24 mouse cellular contexts compared by ENCODE assay signal in the genomic region with DNA sequence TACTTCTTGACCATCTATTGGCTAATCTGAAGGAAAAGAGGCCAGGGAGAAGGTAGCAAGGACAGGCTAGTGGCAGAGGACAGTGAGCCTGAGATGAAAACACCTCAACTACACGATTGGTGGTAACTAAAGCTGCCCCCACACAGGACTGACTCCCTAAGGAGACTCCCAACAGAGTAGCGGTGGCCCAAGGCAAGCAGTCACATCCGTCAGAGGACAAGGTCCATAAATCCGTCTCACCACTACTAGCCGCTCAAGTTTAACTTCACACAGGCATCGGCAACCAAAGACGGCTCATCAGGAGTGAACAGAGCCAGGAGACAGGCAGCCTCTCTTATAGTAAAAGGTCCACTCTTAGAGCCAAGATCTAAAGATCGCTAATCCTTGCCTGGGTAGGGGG. TPM values are rescaled to one million over a fixed set of nuclear protein-coding genes. Genes with fewer than 3 reads are reported as not detected.
DNase-seq lines count a peak whose midpoint lies in the region; ATAC-seq and TF ChIP-seq lines count a peak whose summit lies in the region.
"Had no signal": no experiment of that assay in that cellular context is flagged by ENCODE, and none has a peak within 500 bp of the region (broad histone marks: within the 10 kb centered on the region; RNA-seq: fewer than 3 reads in every experiment).

No protein-coding gene starts in this region.

- no peak overlapping the region for H3K9ac ChIP-seq in kidney, embryonic 14.5 days (ENCODE audit: low read depth, low read length)
- no peak overlapping the region for H3K9ac ChIP-seq in kidney, embryonic 16.5 days (replicated peaks; ENCODE audit: low read length)
- H3K9ac ChIP-seq: embryonic facial prominence, embryonic 12.5 days; forebrain, embryonic 13.5 days; forebrain, embryonic 15.5 days had no signal

- DNase-seq in kidney, adult 9 months = no peak
- DNase-seq in kidney, adult 2 months = no peak
- no peak for DNase-seq in layer of hippocampus, adult 2 months (ENCODE audit: low spot score in 2 of 2)
- no peak for DNase-seq in layer of hippocampus, postnatal 10 days (ENCODE audit: low spot score in 2 of 2)
- DNase-seq: adrenal gland, adult 8-10 months; adrenal gland, postnatal 14 days; adrenal gland, postnatal 36 days; B cell, adult 2 months; cerebellum, adult 11-12 months; cerebellum, adult 2 months; cerebellum, adult 9-10 months; cerebellum, postnatal 10 days; cerebellum, postnatal 25 days had no signal

- TF ChIP-seq POLR2A in kidney, adult 2 months (IDR thresholded peaks at IDR 0.05; ENCODE audit: low read depth, low read length) = no peak

- no peak for TF ChIP-seq CTCF in kidney, adult 2 months (conservative IDR thresholded peaks at IDR 0.05; ENCODE audit: insufficient read depth, insufficient read length, low read depth, low read length)
- no peak for TF ChIP-seq CTCF in layer of hippocampus, adult 2 months (conservative IDR thresholded peaks at IDR 0.05)

- peaks cover 86% of the 10 kb centered on the region for H3K36me3 ChIP-seq in kidney, embryonic 14.5 days (ENCODE audit: control insufficient read depth, insufficient read depth, low read length)
- H3K36me3 ChIP-seq in kidney, embryonic 16.5 days (ENCODE audit: insufficient read depth, low read length) = peaks cover 55% of the 10 kb centered on the region
- H3K36me3 ChIP-seq in kidney, adult 2 months (ENCODE audit: control insufficient read depth, insufficient read depth, low read length) = no peaks in the 10 kb centered on the region; the same call in 1 of the 2 replicates

- no peak overlapping the region for H3K27ac ChIP-seq in kidney, embryonic 14.5 days (ENCODE audit: low read depth, low read length)
- no peak overlapping the region for H3K27ac ChIP-seq in kidney, embryonic 16.5 days (ENCODE audit: low read length)
- H3K27ac ChIP-seq in kidney, adult 2 months (ENCODE audit: insufficient read depth, low read depth, low read length) = no peak overlapping the region
- peak overlapping the region; percentile 80; the same call in 1 of the 2 replicates for H3K27ac ChIP-seq in layer of hippocampus, adult 2 months
- H3K27ac ChIP-seq: embryonic facial prominence, embryonic 10.5 days; embryonic facial prominence, embryonic 12.5 days; forebrain, embryonic 13.5 days; forebrain, embryonic 15.5 days had no signal

- H3K27me3 ChIP-seq in kidney, embryonic 14.5 days (ENCODE audit: control insufficient read depth, insufficient read depth, low read length) = no peaks in the 10 kb centered on the region
- no peaks in the 10 kb centered on the region for H3K27me3 ChIP-seq in kidney, embryonic 16.5 days (ENCODE audit: insufficient read depth, low read length)
- no peaks in the 10 kb centered on the region for H3K27me3 ChIP-seq in kidney, adult 2 months (replicated peaks; ENCODE audit: control insufficient read depth, insufficient read depth, low read length)
- H3K27me3 ChIP-seq: CH12.LX; embryonic facial prominence, embryonic 12.5 days; forebrain, embryonic 13.5 days; forebrain, embryonic 15.5 days; Patski had no signal

- H3K4me1 ChIP-seq in kidney, embryonic 14.5 days (ENCODE audit: control insufficient read depth, insufficient read depth, low read length) = no peaks in the 10 kb centered on the region; the same call in 1 of the 2 replicates
- 0 out of 2 replicates have a peak, but pooled peaks cover 3% of the 10 kb centered on the region for H3K4me1 ChIP-seq in kidney, embryonic 16.5 days (ENCODE audit: insufficient read depth, low read length)
- no peaks in the 10 kb centered on the region for H3K4me1 ChIP-seq in kidney, adult 2 months (ENCODE audit: control insufficient read depth, insufficient read depth, low read length)
- H3K4me1 ChIP-seq: embryonic facial prominence, embryonic 10.5 days; embryonic facial prominence, embryonic 12.5 days; forebrain, embryonic 13.5 days had no signal

- no peaks in the 10 kb centered on the region for H3K9me3 ChIP-seq in kidney, embryonic 14.5 days (ENCODE audit: control insufficient read depth, low read length)
- H3K9me3 ChIP-seq in kidney, embryonic 16.5 days (ENCODE audit: low read length) = no peaks in the 10 kb centered on the region
- H3K9me3 ChIP-seq: embryonic facial prominence, embryonic 10.5 days; embryonic facial prominence, embryonic 12.5 days; forebrain, embryonic 13.5 days; forebrain, embryonic 15.5 days; G1E had no signal

- H3K4me3 ChIP-seq in kidney, embryonic 14.5 days (ENCODE audit: low read length) = no peak overlapping the region
- H3K4me3 ChIP-seq in kidney, embryonic 16.5 days (ENCODE audit: low read length) = no peak overlapping the region
- H3K4me3 ChIP-seq in kidney, adult 2 months (ENCODE audit: insufficient read depth, low read depth, low read length) = no peak overlapping the region
- no peak overlapping the region for H3K4me3 ChIP-seq in layer of hippocampus, adult 2 months
- H3K4me3 ChIP-seq: embryonic facial prominence, embryonic 10.5 days; embryonic facial prominence, embryonic 12.5 days; forebrain, embryonic 13.5 days; forebrain, embryonic 15.5 days had no signal

- no peak overlapping the region for H3K4me2 ChIP-seq in kidney, embryonic 14.5 days (replicated peaks; ENCODE audit: low read depth, low read length)
- no peak overlapping the region for H3K4me2 ChIP-seq in kidney, embryonic 16.5 days (replicated peaks; ENCODE audit: low read depth, low read length)
- H3K4me2 ChIP-seq: embryonic facial prominence, embryonic 12.5 days; forebrain, embryonic 13.5 days; forebrain, embryonic 15.5 days had no signal

- ATAC-seq in kidney, embryonic 14.5 days (ENCODE audit: low FRiP score, low TSS enrichment) = peak; percentile 81
- ATAC-seq in kidney, embryonic 16.5 days (ENCODE audit: low FRiP score, low TSS enrichment) = peak; percentile 49; the same call in 1 of the 2 replicates
- ATAC-seq: activated CD4-positive, CD25-positive, alpha-beta regulatory T cell, adult 4 months; CD4-positive, CD25-positive, alpha-beta regulatory T cell, adult 4 months; forebrain, embryonic 13.5 days; forebrain, embryonic 15.5 days; Patski had no signal

- 34% methylated on average over 8 of the region's 8 CpGs for WGBS in kidney, embryonic 14.5 days
- WGBS in kidney, embryonic 16.5 days = 41% methylated on average over 8 of the region's 8 CpGs
- 45% methylated on average over 8 of the region's 8 CpGs for WGBS in kidney, adult 2 months

RNA-seq across cellular contexts. Expression of gene Rpa1, which starts 37.3 kb away (rescaled TPM):
- 111 and 119 TPM in 2 replicates for polyA plus RNA-seq in kidney, embryonic 14.5 days (2014; fragmentation: Nextera tagmentation; extraction: Ambion mirVana)
- polyA plus RNA-seq in kidney, embryonic 16.5 days (2015; fragmentation: Nextera tagmentation; extraction: Ambion mirVana) = 119 and 129 TPM in 2 replicates
- polyA plus RNA-seq in kidney, adult 2 months (2012; rRNA removed) = 17.0 and 21.3 TPM in 2 replicates
- total RNA-seq in layer of hippocampus, adult 2 months (2021) = 10 to 100 TPM; 64.1 to 67.0 TPM
- 10 to 100 TPM; 55.2 to 61.9 TPM for total RNA-seq in layer of hippocampus, postnatal 10 days (2021)

RNA-seq across cellular contexts. Expression of gene Smyd4, which starts 37.4 kb away (rescaled TPM):
- polyA plus RNA-seq in kidney, embryonic 14.5 days (2014; fragmentation: Nextera tagmentation; extraction: Ambion mirVana) = 10.4 and 17.8 TPM in 2 replicates
- 14.9 and 15.3 TPM in 2 replicates for polyA plus RNA-seq in kidney, embryonic 16.5 days (2015; fragmentation: Nextera tagmentation; extraction: Ambion mirVana)
- polyA plus RNA-seq in kidney, adult 2 months (2012; rRNA removed) = 7.1 and 7.2 TPM in 2 replicates
- 10 to 100 TPM; 14.9 to 16.7 TPM for total RNA-seq in layer of hippocampus, adult 2 months (2021)
- total RNA-seq in layer of hippocampus, postnatal 10 days (2021) = 10 to 100 TPM; 13.2 to 13.7 TPM
